In genomic region chr3:125675211-125675896, GRCm38 (mm10) we compare ENCODE assay signal across 12 mouse cellular contexts.
"Had no signal": no experiment of that assay in that cellular context is flagged by ENCODE, and none has a peak within 500 bp of the region (broad histone marks: within the 10 kb centered on the region; RNA-seq: fewer than 3 reads in every experiment).

No protein-coding gene starts in this region.

- DNase-seq: lung, adult 18-20 months; lung, embryonic 14.5 days; lung, postnatal 10 days; lung, postnatal 4 days; midbrain, embryonic 14.5 days; right cerebral cortex, postnatal 14 days; thymus, adult 2 months; thymus, postnatal 25 days; thymus, postnatal 4 days had no signal

- H3K4me2 ChIP-seq: lung, embryonic 14.5 days; neural tube, embryonic 12.5 days; stomach, embryonic 15.5 days had no signal

- H3K27me3 ChIP-seq: neural tube, embryonic 12.5 days; stomach, embryonic 15.5 days had no signal

- H3K4me3 ChIP-seq: midbrain, embryonic 10.5 days; neural tube, embryonic 12.5 days; stomach, embryonic 15.5 days had no signal

- H3K36me3 ChIP-seq: midbrain, embryonic 10.5 days; neural tube, embryonic 12.5 days; stomach, embryonic 15.5 days had no signal
